Mouse (Mus musculus): ENCODE measurements around the gene Cd101.

The Cd101 gene

GRCm38 (mm10) chr3:100998904-100999340, 30.4 kb downstream of the Cd101 start:
- peak; percentile 11 for DNase-seq

- DNase-seq, result no peak
These were observed 31.4 kb downstream of the Cd101 start for GRCm38 (mm10) chr3:100997785-100998570.

- no peak for DNase-seq
These were observed 35.1 kb downstream of the Cd101 start for GRCm38 (mm10) chr3:100994252-100994651.

GRCm38 (mm10) chr3:100993718-100994117, 35.6 kb downstream of the Cd101 start:
- DNase-seq, result no peak

- DNase-seq, result no peak
These were observed 36.2 kb downstream of the Cd101 start for GRCm38 (mm10) chr3:100993158-100993557.

- DNase-seq, result no peak
These were observed 39.1 kb downstream of the Cd101 start for GRCm38 (mm10) chr3:100990231-100990630.

GRCm38 (mm10) chr3:100989417-100989816, 39.9 kb downstream of the Cd101 start:
- no peak for DNase-seq

- DNase-seq, result no peak
These were observed 50.1 kb downstream of the Cd101 start for GRCm38 (mm10) chr3:100979290-100979689.

- no peak for DNase-seq
These were observed 55.5 kb downstream of the Cd101 start for GRCm38 (mm10) chr3:100973906-100974305.

- DNase-seq, result peak; percentile 84
These were observed 60.0 kb downstream of the Cd101 start, which contains the start of gene Ttf2 for GRCm38 (mm10) chr3:100969176-100969917. Gene Ttf2, minus strand, starts transcription at chr3:100969663.

GRCm38 (mm10) chr3:100963849-100964542, 65.4 kb downstream of the Cd101 start:
- DNase-seq, result no peak

- no peak for DNase-seq
These were observed 67.9 kb downstream of the Cd101 start for GRCm38 (mm10) chr3:100961501-100961900.

GRCm38 (mm10) chr3:100961007-100961406, 68.3 kb downstream of the Cd101 start:
- no peak for DNase-seq

- no peak for DNase-seq
These were observed 74.7 kb downstream of the Cd101 start for GRCm38 (mm10) chr3:100954616-100955015.

GRCm38 (mm10) chr3:100951531-100951930, 77.8 kb downstream of the Cd101 start:
- no peak for DNase-seq

GRCm38 (mm10) chr3:100947286-100947685, 82.1 kb downstream of the Cd101 start:
- DNase-seq, result no peak

Data from cerebellum, adult 11-12 months (tissue).